Mouse (Mus musculus): ENCODE measurements around the gene Wdcp. TPM values are rescaled to one million over a fixed set of nuclear protein-coding genes. Genes with fewer than 3 reads are reported as not detected.

Wdcp gene
- polyA plus RNA-seq, 1 experiment from 2014 or later: 26.5 TPM

DNA sequence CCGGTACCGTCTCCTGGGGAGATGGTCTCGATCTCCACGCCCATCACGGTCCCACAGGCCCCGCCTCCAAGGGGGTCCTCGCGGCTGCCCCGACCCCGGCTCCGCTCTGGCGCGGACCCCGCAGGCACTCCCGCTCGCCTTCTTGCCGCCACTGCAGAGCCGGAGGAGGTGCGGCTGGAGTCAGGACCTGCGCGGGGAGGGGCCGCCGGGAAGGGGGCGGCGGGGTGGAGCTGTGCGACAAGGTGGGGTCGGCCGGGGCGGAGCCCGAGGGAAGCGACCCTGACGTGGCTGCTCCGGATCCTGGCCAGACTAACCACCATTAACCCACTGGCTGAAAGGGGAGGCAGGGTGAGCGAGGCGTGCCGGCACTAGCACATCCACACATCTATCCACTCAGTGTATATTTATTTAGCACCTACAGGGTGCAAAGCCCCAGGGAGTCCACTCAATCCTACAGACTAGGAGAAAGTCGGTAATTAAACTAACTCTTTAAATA is 1.7 kb upstream of the Wdcp start, which contains the start of gene Fkbp1b:
TSS of gene Fkbp1b (minus strand) at position 200 of the 496 bp plus-strand sequence.
- Histone ChIP-seq H3K9ac (peak within 1 kb of the TSS; percentile 83), H3K4me2 (replicated peaks) (peak within 1 kb of the TSS; percentile 90), H3K27ac (no peak within 1 kb of the TSS), H3K36me3 (0 out of 2 replicates have a peak, but pooled peaks cover 9% of the 10 kb centered on the region), H3K27me3 (no peaks in the 10 kb centered on the region; the same call in 1 of the 2 replicates), H3K4me1 (peaks cover 27% of the 10 kb centered on the region), H3K4me3 (peak within 1 kb of the TSS; percentile 78), H3K9me3 (no peaks in the 10 kb centered on the region)
- under 1% methylated on average over 31 of the region's 37 CpGs for WGBS
- ATAC-seq (ENCODE audit: low FRiP score, low read depth): peak; percentile 74

DNA sequence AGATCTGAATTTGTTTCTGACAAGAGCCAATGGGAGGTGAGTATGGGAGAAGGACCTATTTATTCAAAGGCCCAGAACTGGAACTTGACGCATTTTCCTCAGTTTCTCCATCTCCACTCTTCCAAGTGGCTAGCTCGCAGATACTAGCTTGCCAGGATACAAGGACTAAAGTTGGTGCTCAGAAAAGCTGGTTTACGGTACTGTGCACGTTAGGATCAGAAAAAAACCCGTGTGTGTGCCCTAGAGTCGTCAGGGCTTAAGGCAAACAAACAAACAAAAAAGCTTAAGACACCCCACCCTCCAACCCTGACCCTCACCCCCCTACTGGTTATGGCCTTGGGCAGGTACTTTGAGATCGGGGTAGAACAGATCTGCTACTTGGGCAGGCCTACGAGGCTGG is 647 bp upstream of the Wdcp start:
- Histone ChIP-seq H3K9me3 (no peaks in the 10 kb centered on the region), H3K27ac (no peak overlapping the region), H3K9ac (no peak overlapping the region), H3K4me3 (no peak overlapping the region), H3K4me2 (replicated peaks) (0 out of 2 replicates have a peak overlapping the region, but pooled peaks have one; percentile 90), H3K27me3 (no peaks in the 10 kb centered on the region; the same call in 1 of the 2 replicates), H3K36me3 (0 out of 2 replicates have a peak, but pooled peaks cover 2% of the 10 kb centered on the region), H3K4me1 (peaks cover 27% of the 10 kb centered on the region)
- ATAC-seq (ENCODE audit: low FRiP score, low read depth): no peak
- WGBS: 88% methylated on average over 8 of the region's 8 CpGs

DNA sequence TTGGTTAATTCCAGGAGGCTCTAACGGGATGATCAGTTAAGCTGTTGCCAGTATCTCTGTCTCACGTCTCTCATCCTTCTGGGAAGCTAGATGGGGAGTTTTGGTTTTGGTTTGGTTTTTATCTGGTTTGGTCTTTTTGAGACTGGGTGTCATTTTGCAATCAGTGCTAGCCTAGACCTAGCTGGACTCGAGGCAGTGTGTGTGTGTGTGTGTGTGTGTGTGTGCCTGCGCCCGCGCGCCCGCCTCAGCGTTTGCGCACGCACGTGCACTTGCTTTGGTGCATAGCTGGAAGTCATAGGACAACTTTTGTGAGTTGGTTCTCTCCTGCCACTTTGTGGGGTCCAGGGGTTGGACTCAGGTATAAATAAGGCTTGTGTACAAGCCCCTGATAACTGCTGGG is 638 bp downstream of the Wdcp start:
- peak overlapping the region; percentile 70 for H3K4me3 ChIP-seq
- no peaks in the 10 kb centered on the region for H3K9me3 ChIP-seq
- peak overlapping the region; percentile 73 for H3K9ac ChIP-seq
- H3K4me2 ChIP-seq (replicated peaks): peak overlapping the region; percentile 76
- H3K36me3 ChIP-seq: no peaks in the 10 kb centered on the region
- H3K27ac ChIP-seq: peak overlapping the region; percentile 76; the same call in 1 of the 2 replicates
- peaks cover 27% of the 10 kb centered on the region for H3K4me1 ChIP-seq
- 0% methylated on average over 12 of the region's 12 CpGs for WGBS
- no peak for ATAC-seq (ENCODE audit: low FRiP score, low read depth)
- no peaks in the 10 kb centered on the region; the same call in 1 of the 2 replicates for H3K27me3 ChIP-seq

DNA sequence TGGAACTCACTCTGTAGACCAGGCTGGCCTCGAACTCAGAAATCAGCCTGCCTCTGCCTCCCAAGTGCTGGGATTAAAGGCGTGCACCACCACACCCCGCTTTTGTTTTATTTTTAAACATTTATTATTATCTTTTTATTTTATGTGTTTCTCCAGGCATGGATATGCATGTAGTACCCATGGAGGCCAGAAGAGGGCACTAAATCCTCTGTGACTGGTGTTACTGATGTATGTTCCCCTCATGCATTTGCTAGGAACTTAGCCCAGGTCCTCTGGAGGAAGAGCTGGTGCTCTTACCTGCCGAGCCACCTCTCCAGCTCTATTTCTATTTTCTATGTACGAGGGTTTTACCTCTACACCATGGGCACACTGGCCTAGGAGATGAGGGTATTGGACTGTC is 13.1 kb downstream of the Wdcp start:
- H3K9me3 ChIP-seq: no peaks in the 10 kb centered on the region
- peaks cover 7% of the 10 kb centered on the region for H3K4me1 ChIP-seq
- H3K36me3 ChIP-seq: peaks cover 62% of the 10 kb centered on the region
- 96% methylated on average over 5 of the region's 5 CpGs for WGBS
- H3K27ac ChIP-seq: no peak overlapping the region
- H3K4me2 ChIP-seq (replicated peaks): no peak overlapping the region
- H3K27me3 ChIP-seq: no peaks in the 10 kb centered on the region
- no peak overlapping the region for H3K9ac ChIP-seq
- no peak for ATAC-seq (ENCODE audit: low FRiP score, low read depth)
- no peak overlapping the region for H3K4me3 ChIP-seq

- Histone ChIP-seq H3K9me3 (no peaks in the 10 kb centered on the region), H3K4me2 (replicated peaks) (no peak overlapping the region), H3K9ac (no peak overlapping the region), H3K36me3 (peaks cover 57% of the 10 kb centered on the region), H3K4me1 (peaks cover 7% of the 10 kb centered on the region), H3K4me3 (no peak overlapping the region), H3K27me3 (no peaks in the 10 kb centered on the region), H3K27ac (no peak overlapping the region)
- ATAC-seq (ENCODE audit: low FRiP score, low read depth): no peak
- WGBS: 92% methylated on average over 2 of the region's 2 CpGs
Measured at GRCm38 (mm10) chr12:4856834-4857233, 13.7 kb downstream of the Wdcp start.

- H3K36me3 ChIP-seq: peaks cover 42% of the 10 kb centered on the region
- no peak overlapping the region for H3K9ac ChIP-seq
- H3K4me3 ChIP-seq: no peak overlapping the region
- H3K4me2 ChIP-seq (replicated peaks): no peak overlapping the region
- H3K9me3 ChIP-seq: no peaks in the 10 kb centered on the region
- H3K4me1 ChIP-seq: peaks cover 22% of the 10 kb centered on the region
- H3K27ac ChIP-seq: no peak overlapping the region
- 35% methylated on average over 11 of the region's 11 CpGs for WGBS
- no peak for ATAC-seq (ENCODE audit: low FRiP score, low read depth)
- H3K27me3 ChIP-seq: no peaks in the 10 kb centered on the region
Measured at GRCm38 (mm10) chr12:4859241-4859914, 16.3 kb downstream of the Wdcp start.

- no peak overlapping the region for H3K4me2 ChIP-seq (replicated peaks)
- peaks cover 17% of the 10 kb centered on the region for H3K36me3 ChIP-seq
- WGBS: 85% methylated on average over 4 of the region's 4 CpGs
- no peak for ATAC-seq (ENCODE audit: low FRiP score, low read depth)
- peaks cover 25% of the 10 kb centered on the region for H3K4me1 ChIP-seq
- H3K9ac ChIP-seq: no peak overlapping the region
- no peaks in the 10 kb centered on the region for H3K9me3 ChIP-seq
- H3K27ac ChIP-seq: no peak overlapping the region
- no peak overlapping the region for H3K4me3 ChIP-seq
- no peaks in the 10 kb centered on the region for H3K27me3 ChIP-seq
Measured at GRCm38 (mm10) chr12:4862672-4863071, 19.6 kb downstream of the Wdcp start.

GRCm38 (mm10) chr12:4863654-4864337 is 20.7 kb downstream of the Wdcp start:
- Histone ChIP-seq H3K36me3 (peaks cover 10% of the 10 kb centered on the region; the same call in 1 of the 2 replicates), H3K4me2 (replicated peaks) (no peak overlapping the region), H3K9ac (0 out of 2 replicates have a peak overlapping the region, but pooled peaks have one; percentile 39), H3K4me1 (peaks cover 25% of the 10 kb centered on the region), H3K27ac (peak overlapping the region; percentile 58; the same call in 1 of the 2 replicates), H3K27me3 (no peaks in the 10 kb centered on the region), H3K4me3 (no peak overlapping the region), H3K9me3 (no peaks in the 10 kb centered on the region)
- WGBS: 52% methylated on average over 4 of the region's 4 CpGs
- ATAC-seq (ENCODE audit: low FRiP score, low read depth): peak; percentile 76

- Histone ChIP-seq H3K27ac (peak overlapping the region; percentile 58; the same call in 1 of the 2 replicates), H3K4me1 (peaks cover 24% of the 10 kb centered on the region), H3K27me3 (no peaks in the 10 kb centered on the region), H3K36me3 (peaks cover 10% of the 10 kb centered on the region; the same call in 1 of the 2 replicates), H3K4me2 (replicated peaks) (no peak overlapping the region), H3K9ac (no peak overlapping the region), H3K4me3 (no peak overlapping the region), H3K9me3 (no peaks in the 10 kb centered on the region)
- ATAC-seq (ENCODE audit: low FRiP score, low read depth): no peak
- WGBS: 74% methylated on average over 4 of the region's 4 CpGs
Measured at GRCm38 (mm10) chr12:4864338-4864690, 21.2 kb downstream of the Wdcp start.

GRCm38 (mm10) chr12:4868924-4869323 is 25.8 kb downstream of the Wdcp start:
- no peak overlapping the region for H3K27ac ChIP-seq
- WGBS: 75% methylated on average over 8 of the region's 8 CpGs
- H3K4me1 ChIP-seq: peaks cover 11% of the 10 kb centered on the region
- no peaks in the 10 kb centered on the region for H3K9me3 ChIP-seq
- H3K4me2 ChIP-seq (replicated peaks): no peak overlapping the region
- H3K9ac ChIP-seq: no peak overlapping the region
- no peak overlapping the region for H3K4me3 ChIP-seq
- no peaks in the 10 kb centered on the region for H3K36me3 ChIP-seq
- H3K27me3 ChIP-seq: 0 out of 2 replicates have a peak, but pooled peaks cover 8% of the 10 kb centered on the region
- ATAC-seq (ENCODE audit: low FRiP score, low read depth): no peak

DNA sequence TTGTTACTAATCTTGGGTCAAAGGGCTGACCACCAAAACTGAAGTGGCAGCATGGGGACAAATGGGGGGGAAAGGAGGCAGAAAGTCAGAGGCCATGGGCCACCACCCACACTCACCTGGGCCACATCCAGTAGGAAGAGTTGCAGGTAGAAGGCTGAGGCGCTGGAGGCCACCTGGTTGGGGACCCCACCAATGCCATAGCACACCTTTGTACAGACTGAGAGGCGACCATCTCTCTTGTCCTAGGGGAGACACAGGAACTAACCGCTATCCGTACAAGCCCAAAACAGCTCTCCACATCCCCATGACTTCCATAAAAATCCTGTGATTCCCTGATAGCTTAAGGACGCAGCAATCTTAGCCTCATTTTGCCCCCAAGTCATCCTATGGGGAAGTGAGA is 28.2 kb downstream of the Wdcp start:
- no peaks in the 10 kb centered on the region for H3K9me3 ChIP-seq
- no peak overlapping the region for H3K9ac ChIP-seq
- no peak overlapping the region for H3K4me2 ChIP-seq (replicated peaks)
- no peak overlapping the region for H3K4me3 ChIP-seq
- peaks cover 10% of the 10 kb centered on the region for H3K4me1 ChIP-seq
- no peaks in the 10 kb centered on the region for H3K36me3 ChIP-seq
- 0 out of 2 replicates have a peak, but pooled peaks cover 8% of the 10 kb centered on the region for H3K27me3 ChIP-seq
- 88% methylated on average over 5 of the region's 5 CpGs for WGBS
- no peak overlapping the region for H3K27ac ChIP-seq
- ATAC-seq (ENCODE audit: low FRiP score, low read depth): no peak

- H3K4me1 ChIP-seq: peaks cover 10% of the 10 kb centered on the region
- H3K4me3 ChIP-seq: no peak overlapping the region
- no peak for ATAC-seq (ENCODE audit: low FRiP score, low read depth)
- no peak overlapping the region for H3K4me2 ChIP-seq (replicated peaks)
- 0 out of 2 replicates have a peak, but pooled peaks cover 8% of the 10 kb centered on the region for H3K27me3 ChIP-seq
- 65% methylated on average over 4 of the region's 4 CpGs for WGBS
- no peak overlapping the region for H3K27ac ChIP-seq
- H3K36me3 ChIP-seq: no peaks in the 10 kb centered on the region
- H3K9ac ChIP-seq: no peak overlapping the region
- H3K9me3 ChIP-seq: no peaks in the 10 kb centered on the region
Measured at GRCm38 (mm10) chr12:4872273-4872672, 29.2 kb downstream of the Wdcp start.
